ENCODE assay signal across 12 mouse cellular contexts in genomic region chr3:103592636-103593035, GRCm38 (mm10).
"Had no signal": no experiment of that assay in that cellular context is flagged by ENCODE, and none has a peak within 500 bp of the region (broad histone marks: within the 10 kb centered on the region; RNA-seq: fewer than 3 reads in every experiment).

No protein-coding gene starts in this region.

- DNase-seq: retina, postnatal 1 day; right cerebral cortex, adult 18-20 months; right cerebral cortex, postnatal 14 days; right cerebral cortex, postnatal 25 days; right cerebral cortex, postnatal 4 days; spleen, adult 18-20 months; thymus, adult 18-20 months; thymus, adult 2 months; thymus, postnatal 14 days; thymus, postnatal 25 days; thymus, postnatal 36 days; thymus, postnatal 4 days had no signal
